Mouse (Mus musculus): ENCODE results near the gene Dcpp2.

DNA sequence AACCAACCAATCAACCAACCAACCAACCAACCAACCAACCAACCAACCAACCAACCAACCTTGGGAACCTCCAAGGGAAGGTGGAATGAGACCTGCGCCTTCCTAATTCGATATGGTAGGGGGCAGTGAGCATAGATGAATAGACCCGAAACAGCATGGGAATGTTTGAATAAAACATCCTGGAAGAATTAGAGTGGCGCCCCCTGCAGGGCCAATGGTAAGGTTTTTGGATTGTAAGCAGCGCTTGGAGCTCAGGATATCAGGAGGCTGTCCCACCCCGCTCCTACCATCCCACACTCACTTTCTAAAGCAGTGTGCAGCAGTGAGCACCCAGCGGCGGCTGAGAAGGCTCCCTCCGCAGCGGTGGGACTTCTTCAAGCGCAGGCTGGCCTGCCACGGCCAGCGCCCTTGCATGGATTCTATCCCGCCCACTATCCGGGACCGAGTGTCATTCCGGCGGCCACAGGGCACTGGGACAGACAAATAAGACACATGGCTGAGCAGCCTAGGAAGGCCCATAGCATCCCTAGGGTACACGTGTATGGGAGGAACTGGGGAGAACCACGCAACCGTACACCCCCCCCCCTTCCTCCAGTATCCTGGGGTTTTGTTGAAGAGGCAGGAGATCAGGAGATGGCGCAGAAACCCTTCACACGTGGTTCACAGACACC, 37.4 kb upstream of the Dcpp2 start:
- TF ChIP-seq TAL1 (IDR thresholded peaks at IDR 0.05; ENCODE audit: low read length) (no peak), GATA1 (IDR thresholded peaks at IDR 0.05; ENCODE audit: low read length) (no peak)
